Comparison of ENCODE assay signal across 8 mouse cellular contexts in the genomic region with DNA sequence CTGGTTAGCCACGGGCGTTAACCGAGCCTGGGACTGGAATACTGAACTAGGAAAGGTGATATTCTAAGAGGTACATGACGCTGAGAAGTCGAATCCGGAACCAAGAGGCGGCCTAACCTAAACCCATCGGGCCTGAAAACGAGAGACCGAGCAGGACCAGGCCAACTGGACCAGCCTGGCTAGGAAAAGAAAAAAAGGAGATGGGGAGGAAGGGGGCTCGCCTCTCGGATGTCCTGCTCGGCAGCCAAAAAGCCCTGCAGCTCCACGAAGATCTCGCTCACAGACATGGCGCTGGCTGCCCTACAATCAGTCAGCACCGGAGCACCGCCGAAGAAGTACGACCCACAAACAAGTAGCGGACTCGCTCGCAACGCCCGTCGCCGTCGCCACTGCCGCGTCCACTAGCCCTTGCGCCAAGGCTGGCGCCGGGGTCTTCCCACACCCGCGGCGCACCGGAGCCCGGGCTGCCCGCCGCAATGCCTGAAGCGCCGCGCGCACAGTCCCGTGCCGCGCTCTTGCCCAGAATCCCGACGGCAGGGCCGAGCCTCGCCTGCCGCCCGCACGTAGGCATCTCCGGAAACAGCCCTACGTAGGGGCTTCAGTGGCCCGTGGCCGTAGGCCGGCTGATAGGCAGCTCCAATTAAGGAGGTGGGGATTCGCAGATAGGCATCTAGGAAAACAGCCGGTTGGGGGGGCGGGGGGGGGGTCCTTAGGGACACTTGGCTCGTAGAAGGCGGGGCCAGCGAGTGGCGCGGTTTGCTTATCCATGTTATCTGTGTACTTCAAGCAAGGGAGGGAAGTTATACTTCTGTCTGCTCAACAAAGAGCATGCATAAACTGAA. TPM values are rescaled to one million over a fixed set of nuclear protein-coding genes. Genes with fewer than 3 reads are reported as not detected.
DNase-seq lines count a peak whose midpoint lies in the region; ATAC-seq lines count a peak whose summit lies in the region.

No protein-coding gene starts in this region.

- H3K4me2 ChIP-seq in embryonic facial prominence, embryonic 14.5 days (ENCODE audit: low read depth, low read length), result peak overlapping the region; percentile 73
- peak overlapping the region; percentile 74 for H3K4me2 ChIP-seq in kidney, embryonic 14.5 days (replicated peaks; ENCODE audit: low read depth, low read length)
- H3K4me2 ChIP-seq in limb, embryonic 15.5 days, result peak overlapping the region; percentile 72

- H3K27ac ChIP-seq in embryonic facial prominence, embryonic 14.5 days (replicated peaks; ENCODE audit: low read depth, low read length), result peak overlapping the region; percentile 93
- H3K27ac ChIP-seq in kidney, embryonic 14.5 days (ENCODE audit: low read depth, low read length), result peak overlapping the region; percentile 89
- peak overlapping the region; percentile 94 for H3K27ac ChIP-seq in limb, embryonic 15.5 days

- peak; percentile 89 for DNase-seq in 3T3-L1 (ENCODE audit: low read depth, low spot score)
- DNase-seq in adrenal gland, postnatal 4 days (ENCODE audit: low spot score in 2 of 2), result peak; percentile 71 to 77
- peak; percentile 96 for DNase-seq in embryonic facial prominence, embryonic 14.5 days (ENCODE audit: low spot score)
- peak; percentile 82 to 89 for DNase-seq in heart, adult 9 months (ENCODE audit: low spot score in 2 of 2)
- DNase-seq in monocyte, adult 2 months (ENCODE audit: low read depth in 1 of 2, low spot score in 2 of 2), result peak; percentile 63 to 85
- peak; percentile 80 to 83 for DNase-seq in spleen, postnatal 36 days (ENCODE audit: low spot score in 2 of 2)

- peak overlapping the region; percentile 84 for H3K4me3 ChIP-seq in embryonic facial prominence, embryonic 14.5 days (ENCODE audit: low read depth, low read length)
- H3K4me3 ChIP-seq in kidney, embryonic 14.5 days (ENCODE audit: low read length), result peak overlapping the region; percentile 90
- H3K4me3 ChIP-seq in limb, embryonic 15.5 days, result peak overlapping the region; percentile 83

- no peaks in the 10 kb centered on the region for H3K27me3 ChIP-seq in embryonic facial prominence, embryonic 14.5 days (replicated peaks; ENCODE audit: control insufficient read depth, insufficient read depth, low read length)
- no peaks in the 10 kb centered on the region for H3K27me3 ChIP-seq in kidney, embryonic 14.5 days (ENCODE audit: control insufficient read depth, insufficient read depth, low read length)
- H3K27me3 ChIP-seq in limb, embryonic 15.5 days, result no peaks in the 10 kb centered on the region

- peak overlapping the region; percentile 95 for H3K9ac ChIP-seq in embryonic facial prominence, embryonic 14.5 days (ENCODE audit: low read depth, low read length)
- peak overlapping the region; percentile 89 for H3K9ac ChIP-seq in kidney, embryonic 14.5 days (ENCODE audit: low read depth, low read length)
- peak overlapping the region; percentile 93 for H3K9ac ChIP-seq in limb, embryonic 15.5 days

- no peaks in the 10 kb centered on the region for H3K9me3 ChIP-seq in embryonic facial prominence, embryonic 14.5 days (ENCODE audit: control insufficient read depth, low read length)
- H3K9me3 ChIP-seq in kidney, embryonic 14.5 days (ENCODE audit: control insufficient read depth, low read length), result no peaks in the 10 kb centered on the region
- no peaks in the 10 kb centered on the region for H3K9me3 ChIP-seq in limb, embryonic 15.5 days

- peaks cover 6% of the 10 kb centered on the region for H3K4me1 ChIP-seq in embryonic facial prominence, embryonic 14.5 days (ENCODE audit: control insufficient read depth, insufficient read depth, low read length)
- peaks cover 4% of the 10 kb centered on the region; the same call in 1 of the 2 replicates for H3K4me1 ChIP-seq in kidney, embryonic 14.5 days (ENCODE audit: control insufficient read depth, insufficient read depth, low read length)
- peaks cover 8% of the 10 kb centered on the region; the same call in 1 of the 2 replicates for H3K4me1 ChIP-seq in limb, embryonic 15.5 days

- H3K36me3 ChIP-seq in embryonic facial prominence, embryonic 14.5 days (ENCODE audit: control insufficient read depth, insufficient read depth, low read length), result peaks cover 15% of the 10 kb centered on the region
- H3K36me3 ChIP-seq in kidney, embryonic 14.5 days (ENCODE audit: control insufficient read depth, insufficient read depth, low read length), result peaks cover 17% of the 10 kb centered on the region
- peaks cover 15% of the 10 kb centered on the region for H3K36me3 ChIP-seq in limb, embryonic 15.5 days

- WGBS in embryonic facial prominence, embryonic 14.5 days, result under 1% methylated on average over 36 of the region's 67 CpGs
- WGBS in kidney, embryonic 14.5 days, result under 1% methylated on average over 66 of the region's 67 CpGs
- under 1% methylated on average over 67 of the region's 67 CpGs for WGBS in limb, embryonic 15.5 days

- ATAC-seq in embryonic facial prominence, embryonic 14.5 days (ENCODE audit: low read depth), result peak; percentile 99
- peak; percentile 99 for ATAC-seq in kidney, embryonic 14.5 days (ENCODE audit: low FRiP score, low TSS enrichment)
- ATAC-seq in limb, embryonic 15.5 days (ENCODE audit: insufficient number of reproducible peaks, low FRiP score, low TSS enrichment, low read depth), result peak; percentile 97

RNA-seq across cellular contexts. Expression of a gene that starts 0.5 kb away (rescaled TPM):
- total RNA-seq in adrenal gland, postnatal 4 days (2021), result 100 to 1,000 TPM; 155 to 161 TPM
- polyA plus RNA-seq in embryonic facial prominence, embryonic 14.5 days (2014; fragmentation: Nextera tagmentation; extraction: Ambion mirVana), result 252 and 282 TPM in 2 replicates
- polyA plus RNA-seq in kidney, embryonic 14.5 days (2014; fragmentation: Nextera tagmentation; extraction: Ambion mirVana), result 346 and 384 TPM in 2 replicates
- polyA plus RNA-seq in limb, embryonic 15.5 days (2015; fragmentation: Nextera tagmentation; extraction: Ambion mirVana), result 274 and 277 TPM in 2 replicates

RNA-seq across cellular contexts. Expression of a gene that starts 10.6 kb away (rescaled TPM):
- 10 to 100 TPM; 45.7 to 45.9 TPM for total RNA-seq in adrenal gland, postnatal 4 days (2021)
- polyA plus RNA-seq in embryonic facial prominence, embryonic 14.5 days (2014; fragmentation: Nextera tagmentation; extraction: Ambion mirVana), result 74.5 and 84.7 TPM in 2 replicates
- polyA plus RNA-seq in kidney, embryonic 14.5 days (2014; fragmentation: Nextera tagmentation; extraction: Ambion mirVana), result 95.9 and 105 TPM in 2 replicates
- 78.5 and 83.9 TPM in 2 replicates for polyA plus RNA-seq in limb, embryonic 15.5 days (2015; fragmentation: Nextera tagmentation; extraction: Ambion mirVana)

Comparison
In these comparisons a context has a peak if more than half of its experiments do, and no peak if none do; other contexts are left out.
1. Peak in every context shown above with its lines: DNase-seq, ATAC-seq, H3K4me3 ChIP-seq and H3K27ac ChIP-seq.